Mouse (Mus musculus): ENCODE measurements at regions not wholly inside any gene's neighbourhood (a gene's known extent, or its start where the extent isn't known, plus 50 kb on each side); places are given as distances from the start of the nearest gene placed in this dataset.

DNA sequence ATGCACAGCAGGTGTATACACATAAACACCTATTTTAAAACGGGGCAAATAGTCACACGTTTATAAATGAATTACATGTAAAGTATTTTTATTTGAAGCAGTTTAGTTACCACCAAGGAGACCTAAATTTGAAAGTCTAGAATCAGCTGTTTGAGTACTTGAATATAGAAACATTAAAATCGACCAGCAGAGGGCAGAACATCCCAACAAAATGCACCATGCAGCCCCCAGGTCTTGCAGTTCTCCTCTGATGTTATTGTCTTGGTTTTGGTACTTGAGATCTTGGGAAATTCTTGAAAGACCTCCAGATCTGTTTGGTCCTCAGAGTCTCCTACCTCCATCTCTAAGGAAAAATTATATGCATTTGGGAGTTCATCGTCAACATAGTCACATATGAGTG is 656.0 kb downstream of the Rab28 start:
- H3K79me2 ChIP-seq (ENCODE audit: control insufficient read depth, insufficient read depth, low read length) = no peaks in the 10 kb centered on the region
- no peaks in the 10 kb centered on the region for H3K36me3 ChIP-seq (ENCODE audit: control insufficient read depth, insufficient read depth, low read length)
- TF ChIP-seq CTCF (IDR thresholded peaks at IDR 0.05; ENCODE audit: low read depth, low read length) (no peak), POLR2A (IDR thresholded peaks at IDR 0.05; ENCODE audit: extremely low read depth, insufficient read depth, low read length) (no peak)
- WGBS = 25% methylated on average over 4 of the region's 4 CpGs
- no peak overlapping the region for H3K9ac ChIP-seq (ENCODE audit: low read depth, low read length)
- H3K4me1 ChIP-seq (ENCODE audit: control insufficient read depth, insufficient read depth, low read length) = no peaks in the 10 kb centered on the region
- H3K27ac ChIP-seq (replicated peaks; ENCODE audit: insufficient read depth, low read depth, low read length) = no peak overlapping the region
- peak; percentile 5 for DNase-seq (ENCODE audit: extremely low read depth, low read depth, low spot score)
- no peaks in the 10 kb centered on the region for H3K27me3 ChIP-seq (ENCODE audit: control insufficient read depth, insufficient read depth, low read length)
- H3K4me3 ChIP-seq (ENCODE audit: insufficient read depth, low read depth, low read length) = no peak overlapping the region

DNA sequence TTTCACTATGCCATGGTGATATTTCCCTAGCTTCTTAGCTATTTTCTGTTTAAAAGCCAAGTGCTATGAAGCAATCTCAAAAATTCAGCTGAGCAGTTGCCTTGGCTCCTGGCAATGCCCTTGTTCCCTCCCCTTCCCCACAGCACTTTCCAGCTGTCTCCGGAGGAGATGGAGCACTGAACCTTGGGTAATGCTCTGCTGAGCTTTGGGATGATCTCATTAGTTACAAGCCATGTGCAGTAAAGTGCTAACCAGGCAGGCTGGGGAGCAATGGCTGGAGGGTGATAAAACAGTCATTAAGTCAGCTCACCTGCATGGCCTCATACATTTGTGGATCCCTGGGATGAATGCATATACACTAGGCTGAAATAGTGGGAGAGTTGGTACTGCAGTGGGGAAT is 659.4 kb downstream of the Rab28 start:
- DNase-seq (ENCODE audit: extremely low read depth, low read depth, low spot score) = no peak
- Histone ChIP-seq H3K36me3 (ENCODE audit: control insufficient read depth, insufficient read depth, low read length) (no peaks in the 10 kb centered on the region), H3K4me3 (ENCODE audit: insufficient read depth, low read depth, low read length) (no peak overlapping the region), H3K9ac (ENCODE audit: low read depth, low read length) (no peak overlapping the region), H3K79me2 (ENCODE audit: control insufficient read depth, insufficient read depth, low read length) (no peaks in the 10 kb centered on the region), H3K27me3 (ENCODE audit: control insufficient read depth, insufficient read depth, low read length) (no peaks in the 10 kb centered on the region), H3K27ac (replicated peaks; ENCODE audit: insufficient read depth, low read depth, low read length) (no peak overlapping the region), H3K4me1 (ENCODE audit: control insufficient read depth, insufficient read depth, low read length) (no peaks in the 10 kb centered on the region)
- TF ChIP-seq CTCF (IDR thresholded peaks at IDR 0.05; ENCODE audit: low read depth, low read length) (no peak), POLR2A (IDR thresholded peaks at IDR 0.05; ENCODE audit: extremely low read depth, insufficient read depth, low read length) (no peak)
- 15% methylated on average over 1 of the region's 1 CpGs for WGBS

DNA sequence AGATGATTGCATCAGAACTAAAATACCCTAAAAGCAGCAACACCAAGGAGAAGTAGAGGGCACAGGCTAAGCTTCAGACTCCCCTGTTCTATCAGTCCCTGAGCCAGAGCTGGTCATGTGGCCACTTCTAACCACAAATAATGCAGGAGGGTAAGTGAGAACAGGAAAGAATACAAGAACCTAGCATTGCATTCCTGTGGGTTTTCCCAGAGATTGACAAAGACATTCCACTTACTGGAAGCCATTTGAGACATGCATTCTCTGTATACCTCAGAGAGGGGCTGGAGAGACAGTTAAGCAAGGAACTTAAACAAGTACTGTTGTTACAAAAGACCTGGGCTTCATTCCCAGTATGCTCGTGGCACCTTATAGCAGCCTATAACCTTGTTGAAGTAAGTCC is 662.7 kb downstream of the Rab28 start:
- WGBS = 51% methylated on average over 1 of the region's 1 CpGs

DNA sequence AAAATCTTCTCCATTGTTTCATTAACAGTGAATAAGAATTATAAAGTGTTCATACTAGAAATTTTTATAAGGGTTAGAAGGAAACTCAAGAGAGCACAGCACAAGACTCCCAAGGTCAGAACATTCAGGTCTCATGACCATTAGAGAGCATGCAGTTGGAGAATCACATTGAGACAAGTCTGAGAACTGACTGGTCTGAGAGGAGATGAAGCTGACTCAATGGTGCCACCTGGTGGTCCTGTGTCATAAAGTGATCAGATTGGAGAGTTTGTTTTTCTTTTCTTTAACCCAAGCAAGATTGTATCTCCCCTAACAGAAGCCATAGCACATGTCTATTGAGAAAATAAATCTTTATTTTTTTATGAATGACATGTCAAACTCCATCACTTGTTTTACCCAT is 663.5 kb downstream of the Rab28 start:
- TF ChIP-seq POLR2A (IDR thresholded peaks at IDR 0.05; ENCODE audit: extremely low read depth, insufficient read depth, low read length) = no peak
- TF ChIP-seq CTCF (IDR thresholded peaks at IDR 0.05; ENCODE audit: low read depth, low read length) = peak; percentile 46; the same call in 1 of the 2 replicates
- H3K79me2 ChIP-seq (ENCODE audit: control insufficient read depth, insufficient read depth, low read length) = no peaks in the 10 kb centered on the region
- DNase-seq (ENCODE audit: extremely low read depth, low read depth, low spot score) = peak; percentile 46

More for the DNA sequence above, 662.7 kb downstream of the Rab28 start:
- H3K27me3 ChIP-seq (ENCODE audit: control insufficient read depth, insufficient read depth, low read length) = no peaks in the 10 kb centered on the region
- no peak for DNase-seq (ENCODE audit: extremely low read depth, low read depth, low spot score)
- no peaks in the 10 kb centered on the region for H3K36me3 ChIP-seq (ENCODE audit: control insufficient read depth, insufficient read depth, low read length)
- no peaks in the 10 kb centered on the region for H3K4me1 ChIP-seq (ENCODE audit: control insufficient read depth, insufficient read depth, low read length)
- H3K27ac ChIP-seq (replicated peaks; ENCODE audit: insufficient read depth, low read depth, low read length) = no peak overlapping the region
- no peak for TF ChIP-seq CTCF (IDR thresholded peaks at IDR 0.05; ENCODE audit: low read depth, low read length)
- no peak for TF ChIP-seq POLR2A (IDR thresholded peaks at IDR 0.05; ENCODE audit: extremely low read depth, insufficient read depth, low read length)
- no peak overlapping the region for H3K4me3 ChIP-seq (ENCODE audit: insufficient read depth, low read depth, low read length)
- no peak overlapping the region for H3K9ac ChIP-seq (ENCODE audit: low read depth, low read length)
- no peaks in the 10 kb centered on the region for H3K79me2 ChIP-seq (ENCODE audit: control insufficient read depth, insufficient read depth, low read length)

DNA sequence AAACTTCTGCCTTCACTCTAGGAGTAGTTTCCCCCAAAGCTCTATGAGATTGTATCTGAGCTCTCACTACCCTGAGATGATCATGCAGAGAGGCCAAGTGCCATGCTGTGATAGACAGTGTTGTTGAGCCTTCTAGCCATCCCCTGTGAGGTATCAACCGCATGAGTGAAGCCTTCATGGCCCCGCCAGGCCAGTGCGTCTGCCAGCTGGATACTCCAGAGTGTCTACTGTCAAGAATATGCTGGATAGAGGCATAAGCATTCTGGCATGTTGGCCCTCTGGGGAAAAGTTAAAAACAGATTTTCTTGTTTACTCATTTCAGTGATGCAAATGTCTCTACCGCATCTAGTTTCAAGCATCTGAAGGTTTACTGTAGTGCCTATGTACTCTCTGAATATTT is 669.2 kb downstream of the Rab28 start:
- Histone ChIP-seq H3K4me1 (ENCODE audit: control insufficient read depth, insufficient read depth, low read length) (no peaks in the 10 kb centered on the region), H3K27ac (replicated peaks; ENCODE audit: insufficient read depth, low read depth, low read length) (no peak overlapping the region), H3K36me3 (ENCODE audit: control insufficient read depth, insufficient read depth, low read length) (no peaks in the 10 kb centered on the region), H3K79me2 (ENCODE audit: control insufficient read depth, insufficient read depth, low read length) (no peaks in the 10 kb centered on the region), H3K27me3 (ENCODE audit: control insufficient read depth, insufficient read depth, low read length) (no peaks in the 10 kb centered on the region), H3K9ac (ENCODE audit: low read depth, low read length) (no peak overlapping the region), H3K4me3 (ENCODE audit: insufficient read depth, low read depth, low read length) (no peak overlapping the region)
- no peak for DNase-seq (ENCODE audit: extremely low read depth, low read depth, low spot score)
- no peak for TF ChIP-seq CTCF (IDR thresholded peaks at IDR 0.05; ENCODE audit: low read depth, low read length)
- TF ChIP-seq POLR2A (IDR thresholded peaks at IDR 0.05; ENCODE audit: extremely low read depth, insufficient read depth, low read length) = no peak
- WGBS = 78% methylated on average over 4 of the region's 4 CpGs

More for the DNA sequence above, 663.5 kb downstream of the Rab28 start:
- Histone ChIP-seq H3K27ac (replicated peaks; ENCODE audit: insufficient read depth, low read depth, low read length) (no peak overlapping the region), H3K36me3 (ENCODE audit: control insufficient read depth, insufficient read depth, low read length) (no peaks in the 10 kb centered on the region), H3K9ac (ENCODE audit: low read depth, low read length) (no peak overlapping the region), H3K27me3 (ENCODE audit: control insufficient read depth, insufficient read depth, low read length) (no peaks in the 10 kb centered on the region), H3K4me3 (ENCODE audit: insufficient read depth, low read depth, low read length) (no peak overlapping the region), H3K4me1 (ENCODE audit: control insufficient read depth, insufficient read depth, low read length) (no peaks in the 10 kb centered on the region)

DNA sequence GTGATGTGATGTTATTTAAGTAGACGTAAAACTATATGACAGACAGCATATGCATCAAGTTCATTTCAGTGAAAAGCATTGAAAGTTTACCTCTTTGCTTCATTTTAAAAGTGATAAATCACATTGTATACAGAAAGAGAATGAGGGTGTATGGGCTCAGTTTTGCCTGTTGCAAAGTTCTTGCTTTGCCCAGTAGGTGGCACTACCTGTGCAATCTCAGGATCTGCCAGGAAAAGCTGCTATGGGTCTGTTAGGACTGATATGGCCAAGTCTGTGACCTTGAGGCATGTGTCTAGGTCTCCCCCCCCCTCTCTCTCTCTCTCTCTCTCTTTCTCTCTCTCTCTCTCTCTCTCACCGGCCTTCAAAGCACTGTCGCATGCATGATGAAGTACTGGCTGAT is 701.3 kb downstream of the Rab28 start:
- Histone ChIP-seq H3K9ac (ENCODE audit: low read depth, low read length) (no peak overlapping the region), H3K79me2 (ENCODE audit: control insufficient read depth, insufficient read depth, low read length) (no peaks in the 10 kb centered on the region), H3K4me3 (ENCODE audit: insufficient read depth, low read depth, low read length) (no peak overlapping the region), H3K4me1 (ENCODE audit: control insufficient read depth, insufficient read depth, low read length) (no peaks in the 10 kb centered on the region), H3K27ac (replicated peaks; ENCODE audit: insufficient read depth, low read depth, low read length) (no peak overlapping the region), H3K27me3 (ENCODE audit: control insufficient read depth, insufficient read depth, low read length) (no peaks in the 10 kb centered on the region), H3K36me3 (ENCODE audit: control insufficient read depth, insufficient read depth, low read length) (no peaks in the 10 kb centered on the region)
- peak; percentile 6 for DNase-seq (ENCODE audit: extremely low read depth, low read depth, low spot score)
- 63% methylated on average over 3 of the region's 3 CpGs for WGBS
- peak; percentile 10; the same call in 1 of the 2 replicates for TF ChIP-seq CTCF (IDR thresholded peaks at IDR 0.05; ENCODE audit: low read depth, low read length)
- no peak for TF ChIP-seq POLR2A (IDR thresholded peaks at IDR 0.05; ENCODE audit: extremely low read depth, insufficient read depth, low read length)

Data from liver, adult 2 months (tissue).